Mouse (Mus musculus) spleen, embryonic (tissue): ENCODE results near the gene Pxn.

Experiments used
- CTCF ChIA-PET: fragments of 350-600 bp; sonication (Branson Sonifier 250); formaldehyde crosslinking; loops from one replicate; lab custom pipeline; 2022; lab: Charles Lee

The Pxn gene

GRCm38 (mm10) chr5:115485489-115486205 is 20.8 kb upstream of the Pxn start:
- CTCF ChIA-PET, result interaction anchor here (0.7 kb wide), 1 partner anchor 9 kb away, joined by 13 read pairs; no protein-coding TSS in a partner anchor

- CTCF ChIA-PET, result no interaction called here
Observed at GRCm38 (mm10) chr5:115486726-115487125, 19.8 kb upstream of the Pxn start.

- CTCF ChIA-PET, result no interaction called here
Observed at GRCm38 (mm10) chr5:115487353-115487752, 19.1 kb upstream of the Pxn start.

- CTCF ChIA-PET, result no interaction called here
Observed at GRCm38 (mm10) chr5:115487942-115488580, 18.4 kb upstream of the Pxn start.

DNA sequence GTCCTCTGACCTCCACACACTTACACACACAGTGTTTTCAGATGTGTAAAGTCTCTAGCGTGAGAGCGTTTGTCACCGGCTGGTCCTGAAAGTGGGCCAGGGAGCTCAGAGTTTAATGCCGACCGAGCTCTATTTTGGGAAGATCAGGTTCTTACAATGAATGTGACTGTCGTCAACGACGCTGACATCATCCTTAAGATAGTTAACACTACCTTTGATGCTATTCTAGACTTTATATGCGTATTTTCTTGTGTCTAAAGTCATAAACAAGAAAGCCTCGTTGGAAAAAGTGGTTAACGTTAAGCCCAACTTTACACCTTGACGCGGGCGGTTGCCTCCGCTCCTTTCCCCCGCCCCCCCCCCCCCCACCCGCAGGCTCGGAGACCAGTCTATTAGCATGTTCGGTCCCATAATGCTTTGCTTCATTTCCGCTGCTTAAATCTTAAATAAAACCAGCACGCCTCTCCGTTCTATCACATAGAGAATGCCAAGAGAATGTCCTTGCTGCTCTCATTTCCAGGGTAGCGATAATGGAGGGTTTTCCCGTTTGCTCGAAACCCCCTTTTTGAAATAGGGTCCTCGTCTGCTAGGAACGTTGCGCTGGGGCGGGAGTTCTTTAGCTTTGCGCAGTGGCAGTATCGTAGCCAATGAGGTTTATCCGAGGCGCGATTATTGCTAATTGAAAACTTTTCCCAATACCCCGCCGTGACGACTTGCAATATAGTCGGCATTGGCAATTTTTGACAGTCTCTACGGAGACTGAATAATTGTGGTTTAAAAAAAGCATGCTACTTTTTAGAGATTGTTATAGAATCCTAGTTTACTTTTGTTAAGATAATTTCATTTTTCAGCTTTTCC is 17.4 kb upstream of the Pxn start:
- CTCF ChIA-PET, result interaction anchor here (0.7 kb wide), 1 partner anchor 14 kb away, joined by 13 read pairs; no protein-coding TSS in a partner anchor

DNA sequence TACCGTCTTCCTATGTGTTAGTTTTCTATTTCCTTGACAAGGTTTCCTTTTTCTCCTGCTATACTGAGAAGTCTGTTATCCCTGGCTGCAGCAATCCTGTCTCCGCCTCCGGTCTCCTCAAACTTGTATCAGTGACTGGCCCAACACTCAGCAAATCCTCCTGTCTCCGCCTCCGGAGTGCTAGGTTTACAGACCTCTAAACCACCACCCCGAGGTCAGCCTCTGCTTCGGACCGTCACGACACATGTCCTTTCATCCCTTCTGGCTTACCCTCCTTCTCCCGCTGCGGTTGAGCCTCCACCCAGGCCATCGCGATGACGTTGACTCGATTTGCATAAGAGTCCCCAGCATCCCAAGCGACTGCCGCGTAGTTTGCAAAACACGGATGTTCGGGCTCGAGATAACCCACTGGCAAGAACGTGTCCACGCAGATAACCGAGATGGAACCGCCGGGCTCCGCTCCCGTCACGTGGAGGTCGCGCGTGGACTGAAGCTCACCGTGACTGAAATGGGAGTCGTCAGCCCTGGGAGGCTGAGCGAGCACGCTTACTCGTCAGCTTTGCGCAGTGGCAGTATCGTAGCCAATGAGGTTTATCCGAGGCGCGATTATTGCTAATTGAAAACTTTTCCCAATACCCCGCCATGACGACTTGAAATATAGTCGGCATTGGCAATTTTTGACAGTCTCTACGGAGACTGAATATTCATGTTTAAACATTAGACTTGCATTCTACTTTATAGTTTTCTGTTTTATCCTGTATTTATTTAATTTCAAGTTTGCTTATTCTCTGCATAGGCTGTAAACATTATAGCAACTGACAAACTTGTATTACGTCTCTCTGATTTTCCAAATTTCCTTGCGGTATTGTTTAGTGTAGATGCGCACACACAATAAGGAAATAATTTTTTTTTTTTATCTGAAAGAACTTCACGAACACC is 16.5 kb upstream of the Pxn start:
- CTCF ChIA-PET, result interaction anchor here (1.1 kb wide), 1 partner anchor 49 kb away, joined by 7 read pairs; no protein-coding TSS in a partner anchor

- CTCF ChIA-PET, result interaction anchor here (0.9 to 1.1 kb wide), 2 partner anchors 48 to 138 kb away, joined by 3 to 7 read pairs; no protein-coding TSS in a partner anchor
Observed at GRCm38 (mm10) chr5:115490638-115491000, 15.9 kb upstream of the Pxn start.

GRCm38 (mm10) chr5:115491076-115491475 is 15.4 kb upstream of the Pxn start:
- CTCF ChIA-PET, result interaction anchor here (0.9 to 1.5 kb wide), 2 partner anchors 17 to 138 kb away, joined by 3 to 5 read pairs; no protein-coding TSS in a partner anchor

DNA sequence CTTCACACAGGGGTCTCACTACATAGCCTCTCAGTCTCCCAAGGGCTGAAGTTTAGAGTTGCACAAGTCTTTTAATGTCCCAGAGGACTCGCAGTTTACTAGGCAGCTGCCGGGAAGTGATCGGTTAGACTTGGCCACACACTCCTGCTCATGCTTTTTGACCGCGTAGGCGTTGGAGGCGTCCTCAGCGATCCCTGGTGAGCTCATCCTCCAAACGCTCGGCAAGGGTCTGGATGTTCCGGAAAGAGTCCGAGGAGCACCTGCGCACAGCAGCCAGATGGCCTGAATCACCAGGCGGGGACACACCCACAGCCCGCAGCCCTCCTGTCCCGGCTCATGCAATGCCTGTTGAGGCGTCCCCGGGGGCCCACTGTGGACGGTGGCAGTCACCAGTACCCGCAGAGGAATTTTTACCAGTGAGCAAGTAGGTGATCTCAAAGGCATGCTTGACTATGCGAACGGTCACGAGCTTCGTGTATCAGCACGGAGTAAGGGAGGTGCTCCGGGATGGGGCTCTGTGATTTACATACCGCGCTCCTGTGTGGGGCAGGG is 14.6 kb upstream of the Pxn start:
- CTCF ChIA-PET, result interaction anchor here (1.5 kb wide), 1 partner anchor 16 kb away, joined by 5 read pairs; no protein-coding TSS in a partner anchor

DNA sequence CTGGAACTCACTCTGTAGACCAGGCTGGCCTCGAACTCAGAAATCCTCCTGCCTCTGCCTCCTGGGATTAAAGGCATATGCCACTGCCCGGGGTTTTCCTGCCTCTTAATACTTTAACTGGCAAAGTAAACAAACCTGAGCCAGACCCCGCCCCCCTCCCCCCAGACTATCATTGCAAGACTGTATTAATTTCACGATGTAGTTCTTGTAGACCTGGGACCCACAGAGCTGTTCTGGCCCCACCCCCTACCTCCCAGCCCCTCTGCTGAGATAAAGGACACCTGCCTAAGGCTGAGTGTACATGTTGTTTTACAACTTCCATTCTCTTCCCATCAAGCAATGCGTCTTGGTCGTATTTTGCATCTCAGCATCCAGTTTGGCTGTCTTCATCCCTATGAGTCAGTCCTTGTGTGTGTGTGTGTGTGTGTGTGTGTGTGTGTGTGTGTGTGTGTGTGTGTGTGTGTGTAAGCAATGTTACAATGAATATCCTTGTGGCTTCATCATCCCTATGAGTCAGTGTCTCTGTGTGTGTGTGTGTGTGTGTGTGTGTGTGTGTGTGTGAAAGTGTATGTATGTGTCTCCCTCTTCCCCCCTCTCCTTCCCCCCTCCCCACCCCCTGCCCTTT is 13.7 kb upstream of the Pxn start:
- CTCF ChIA-PET, result interaction anchor here (0.8 to 1.5 kb wide), 2 partner anchors 15 to 19 kb away, joined by 5 to 6 read pairs; no protein-coding TSS in a partner anchor

- CTCF ChIA-PET, result interaction anchor here (0.8 kb wide), 1 partner anchor 18 kb away, joined by 6 read pairs; no protein-coding TSS in a partner anchor
Observed at GRCm38 (mm10) chr5:115493441-115493840, 13.0 kb upstream of the Pxn start.

DNA sequence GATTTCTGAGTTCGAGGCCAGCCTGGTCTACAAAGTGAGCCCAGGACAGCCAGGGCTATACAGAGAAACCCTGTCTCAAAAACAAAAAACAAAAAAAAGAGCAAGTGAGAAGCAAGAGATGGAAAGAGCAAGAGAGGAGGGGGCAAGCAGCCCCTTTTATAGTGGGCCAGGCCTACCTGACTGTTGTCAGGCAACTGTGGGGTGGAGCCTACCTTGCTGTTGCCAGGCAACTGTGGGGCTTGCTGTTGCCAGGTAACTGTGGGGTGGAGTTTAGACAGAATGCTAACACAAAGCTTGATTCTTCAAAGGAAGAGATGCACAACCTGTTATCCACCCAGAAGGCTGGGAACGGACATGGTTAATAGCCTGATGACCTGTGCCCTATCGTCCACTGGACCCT is 10.9 kb upstream of the Pxn start:
- CTCF ChIA-PET, result interaction anchor here (0.5 to 0.7 kb wide), 3 partner anchors 10 to 41 kb away, joined by 3 to 12 read pairs (median 3); no protein-coding TSS in a partner anchor

- CTCF ChIA-PET, result no interaction called here
Observed at GRCm38 (mm10) chr5:115497033-115497432, 9.4 kb upstream of the Pxn start.

GRCm38 (mm10) chr5:115498307-115499240 is 7.9 kb upstream of the Pxn start:
- CTCF ChIA-PET, result no interaction called here

GRCm38 (mm10) chr5:115500383-115500935 is 6.0 kb upstream of the Pxn start:
- CTCF ChIA-PET, result interaction anchor here (0.5 kb wide), 1 partner anchor 46 kb away, joined by 3 read pairs; no protein-coding TSS in a partner anchor

- CTCF ChIA-PET, result interaction anchor here (0.6 kb wide), 1 partner anchor 97 kb away, joined by 3 read pairs; no protein-coding TSS in a partner anchor
Observed at GRCm38 (mm10) chr5:115503035-115503434, 3.4 kb upstream of the Pxn start.

GRCm38 (mm10) chr5:115505617-115506016 is 859 bp upstream of the Pxn start:
- CTCF ChIA-PET, result interaction anchor here (0.6 to 0.7 kb wide), 4 partner anchors 10 to 437 kb away, joined by 3 to 12 read pairs (median 8); no protein-coding TSS in a partner anchor
